ENCODE assay signal across 10 mouse cellular contexts in the genomic region with DNA sequence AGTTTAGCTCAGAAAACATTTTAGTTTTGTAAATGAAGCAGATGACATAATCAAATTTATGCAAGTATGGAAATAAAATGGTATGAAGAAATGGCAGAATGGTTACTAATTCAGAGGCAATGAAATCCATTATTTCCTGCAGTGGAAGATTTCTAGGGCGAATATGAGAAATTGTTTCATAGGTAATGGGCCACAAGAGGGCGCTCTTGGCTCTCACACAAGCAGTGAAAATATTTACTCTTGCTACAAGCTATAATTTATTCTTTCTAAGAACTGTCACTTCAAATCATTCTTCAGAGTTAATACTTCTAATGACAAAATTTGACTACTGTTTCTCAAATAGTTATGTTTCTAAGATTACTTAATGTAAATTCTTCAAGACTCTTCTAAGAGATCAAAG.
DNase-seq lines count a peak whose midpoint lies in the region; ATAC-seq and TF ChIP-seq lines count a peak whose summit lies in the region.
"Had no signal": no experiment of that assay in that cellular context is flagged by ENCODE, and none has a peak within 500 bp of the region (broad histone marks: within the 10 kb centered on the region; RNA-seq: fewer than 3 reads in every experiment).

No protein-coding gene starts in this region.

- ATAC-seq in erythroblast, adult 5-6 weeks (replicated peaks; ENCODE audit: low FRiP score, poor library complexity, severe bottlenecking): no peak

- peak; percentile 83 for TF ChIP-seq CTCF in gastrocnemius, adult 2 months (IDR thresholded peaks at IDR 0.05)

- no peak overlapping the region for H3K4me3 ChIP-seq in gastrocnemius, adult 2 months
- H3K4me3 ChIP-seq: hindbrain, embryonic 15.5 days; neural tube, embryonic 13.5 days had no signal

- no peak overlapping the region for H3K27ac ChIP-seq in gastrocnemius, adult 2 months
- H3K27ac ChIP-seq: hindbrain, embryonic 15.5 days; neural tube, embryonic 13.5 days had no signal

- DNase-seq in gastrocnemius, adult 2 months: peak; percentile 49
- no peak for DNase-seq in gastrocnemius, postnatal 25 days
- peak; percentile 58 for DNase-seq in urinary bladder, postnatal 14 days (ENCODE audit: low spot score)
- DNase-seq in urinary bladder, postnatal 10 days (ENCODE audit: low spot score): no peak
- DNase-seq in embryo, embryonic 10.5 days (ENCODE audit: low spot score): peak; percentile 80
- peak; percentile 61 to 91 for DNase-seq in layer of hippocampus, adult 18-20 months (ENCODE audit: low spot score in 2 of 2)
- DNase-seq in lung, postnatal 36 days: peak; percentile 47

- intact Hi-C loops in gastrocnemius, adult 2 months (cut with DNase I): loop anchor here (1.0 kb wide), 1 partner anchor 96 kb away; no protein-coding TSS in a partner anchor

Comparison
In these comparisons a context has a peak if more than half of its experiments do, and no peak if none do; other contexts are left out.
1. DNase-seq: peak in gastrocnemius, adult 2 months (single experiment), urinary bladder, postnatal 14 days (single experiment), embryo, embryonic 10.5 days (single experiment), layer of hippocampus, adult 18-20 months (2 of 2) and lung, postnatal 36 days (single experiment); none in gastrocnemius, postnatal 25 days (single experiment) and urinary bladder, postnatal 10 days (single experiment).